Mouse (Mus musculus) liver, embryonic 13.5 days (tissue): Measurements from ENCODE around the gene Col5a1. TPM values are rescaled to one million over a fixed set of nuclear protein-coding genes. Genes with fewer than 3 reads are reported as not detected.

ENCODE experiments used
- ATAC-seq: fragments of 200-750 bp; cut with Nextera tagmentation; 2 replicates; pipeline ENCODE4 v1.8.0; 2017; ENCODE audit warnings: low read depth, mild to moderate bottlenecking, moderate number of reproducible peaks, moderate library complexity
- DNase-seq: peaks from one replicate; pipeline ENCODE4 v3.0.0; 2022
- H3K27ac ChIP-seq: fragments of 300-500 bp; sonication (generic); 2 replicates; pipeline ENCODE4 v1.5.1; 2015; ENCODE audit warnings: moderate library complexity, mild to moderate bottlenecking, inconsistent platforms
- H3K27me3 ChIP-seq: fragments of 300-500 bp; sonication (generic); 2 replicates; pipeline ENCODE4 v1.6.1; 2015; ENCODE audit warnings: mild to moderate bottlenecking, inconsistent platforms
- H3K36me3 ChIP-seq: fragments of 300-500 bp; sonication (generic); 2 replicates; pipeline ENCODE4 v1.6.1; 2015; ENCODE audit warnings: mild to moderate bottlenecking, inconsistent platforms
- H3K4me1 ChIP-seq: fragments of 300-500 bp; sonication (generic); replicated peaks from 2 replicates; pipeline ENCODE4 v1.6.1; 2015; ENCODE audit warnings: inconsistent platforms
- H3K4me2 ChIP-seq: fragments of 300-500 bp; sonication (generic); 2 replicates; pipeline ENCODE4 v1.6.1; 2015; ENCODE audit warnings: inconsistent platforms, mild to moderate bottlenecking, moderate library complexity
- H3K4me3 ChIP-seq: fragments of 300-500 bp; sonication (generic); replicated peaks from 2 replicates; pipeline ENCODE4 v1.5.1; 2015; ENCODE audit warnings: mild to moderate bottlenecking, inconsistent platforms
- H3K9ac ChIP-seq: fragments of 300-500 bp; sonication (generic); 2 replicates; pipeline ENCODE4 v1.6.1; 2015; ENCODE audit warnings: mild to moderate bottlenecking, inconsistent platforms
- H3K9me3 ChIP-seq: fragments of 300-500 bp; sonication (generic); replicated peaks from 2 replicates; pipeline ENCODE4 v1.6.1; 2016; ENCODE audit warnings: inconsistent platforms
- WGBS: fragments of 180-500 bp; shearing (Covaris S2); methylation state at CpG from one replicate; pipeline ENCODE4 v1.1.7; 2015; ENCODE audit not compliant: insufficient replicate concordance; 5-methylcytosine and 5-hydroxymethylcytosine counted together
- polyA plus RNA-seq: library from polyadenylated mRNA; unstranded; fragments of >200 nt; fragmentation: Nextera tagmentation; extraction: Ambion mirVana; gene quantifications from 2 replicates; pipeline ENCODE4 v1.2.1, GENCODE M21; 2015

Col5a1 gene
- polyA plus RNA-seq, 1 experiment from 2014 or later = 11.1 TPM

- H3K4me1 ChIP-seq = peaks cover 97% of the 10 kb centered on the region
- H3K36me3 ChIP-seq = no peaks in the 10 kb centered on the region; the same call in 1 of the 2 replicates
- ATAC-seq (peak; percentile 6; the same call in 1 of the 2 replicates), DNase-seq (no peak)
- H3K4me3 ChIP-seq = 0 out of 2 replicates have a peak overlapping the region, but pooled peaks have one; percentile 12
- no peaks in the 10 kb centered on the region for H3K27me3 ChIP-seq
- H3K9ac ChIP-seq = peak overlapping the region; percentile 79
- no peaks in the 10 kb centered on the region for H3K9me3 ChIP-seq
- peak overlapping the region; percentile 70 for H3K4me2 ChIP-seq
- peak overlapping the region; percentile 99 for H3K27ac ChIP-seq
- WGBS = 67% methylated on average over 2 of the region's 2 CpGs
Observed at GRCm38 (mm10) chr2:27981066-27981465, 94.8 kb downstream of the Col5a1 start.

GRCm38 (mm10) chr2:27981621-27982535 lies 95.7 kb downstream of the Col5a1 start:
- Histone ChIP-seq H3K9me3 (no peaks in the 10 kb centered on the region), H3K36me3 (no peaks in the 10 kb centered on the region; the same call in 1 of the 2 replicates), H3K9ac (peak overlapping the region; percentile 79), H3K27ac (peak overlapping the region; percentile 99), H3K4me1 (peaks cover 98% of the 10 kb centered on the region), H3K4me2 (peak overlapping the region; percentile 70), H3K27me3 (no peaks in the 10 kb centered on the region), H3K4me3 (peak overlapping the region; percentile 31)
- DNase-seq = peak; percentile 80
- WGBS = 17% methylated on average over 14 of the region's 14 CpGs
- ATAC-seq = peak; percentile 86

- peak overlapping the region; percentile 79 for H3K9ac ChIP-seq
- peaks cover 98% of the 10 kb centered on the region for H3K4me1 ChIP-seq
- no peak overlapping the region for H3K4me3 ChIP-seq
- ATAC-seq (no peak), DNase-seq (peak; percentile 38)
- H3K9me3 ChIP-seq = no peaks in the 10 kb centered on the region
- no peaks in the 10 kb centered on the region for H3K36me3 ChIP-seq
- peak overlapping the region; percentile 70; the same call in 1 of the 2 replicates for H3K4me2 ChIP-seq
- peak overlapping the region; percentile 99 for H3K27ac ChIP-seq
- H3K27me3 ChIP-seq = no peaks in the 10 kb centered on the region
Observed at GRCm38 (mm10) chr2:27983093-27983492, 96.9 kb downstream of the Col5a1 start.

GRCm38 (mm10) chr2:27983884-27984283 lies 97.7 kb downstream of the Col5a1 start:
- H3K27me3 ChIP-seq = no peaks in the 10 kb centered on the region
- H3K4me1 ChIP-seq = peaks cover 100% of the 10 kb centered on the region
- H3K36me3 ChIP-seq = no peaks in the 10 kb centered on the region
- DNase-seq (peak; percentile 71), ATAC-seq (0 out of 2 replicates have a peak, but pooled peaks have one; percentile 18)
- 31% methylated on average over 3 of the region's 3 CpGs for WGBS
- H3K4me2 ChIP-seq = no peak overlapping the region
- no peak overlapping the region for H3K4me3 ChIP-seq
- H3K9ac ChIP-seq = peak overlapping the region; percentile 79
- no peaks in the 10 kb centered on the region for H3K9me3 ChIP-seq
- peak overlapping the region; percentile 99 for H3K27ac ChIP-seq

GRCm38 (mm10) chr2:27986751-27987150 lies 100.5 kb downstream of the Col5a1 start:
- Histone ChIP-seq H3K4me1 (peaks cover 93% of the 10 kb centered on the region), H3K9me3 (no peaks in the 10 kb centered on the region), H3K4me2 (no peak overlapping the region), H3K9ac (peak overlapping the region; percentile 79), H3K27me3 (no peaks in the 10 kb centered on the region), H3K4me3 (no peak overlapping the region), H3K36me3 (no peaks in the 10 kb centered on the region), H3K27ac (peak overlapping the region; percentile 99)
- 52% methylated on average over 4 of the region's 4 CpGs for WGBS
- DNase-seq (no peak), ATAC-seq (no peak)

- no peak overlapping the region for H3K4me3 ChIP-seq
- H3K4me1 ChIP-seq = peaks cover 90% of the 10 kb centered on the region
- DNase-seq = no peak
- no peak overlapping the region for H3K4me2 ChIP-seq
- H3K9me3 ChIP-seq = no peaks in the 10 kb centered on the region
- ATAC-seq = no peak
- WGBS = 65% methylated on average over 13 of the region's 13 CpGs
- H3K27me3 ChIP-seq = no peaks in the 10 kb centered on the region
- H3K36me3 ChIP-seq = no peaks in the 10 kb centered on the region
- H3K9ac ChIP-seq = 0 out of 2 replicates have a peak overlapping the region, but pooled peaks have one; percentile 1
- peak overlapping the region; percentile 99 for H3K27ac ChIP-seq
Observed at GRCm38 (mm10) chr2:27990430-27991211, 104.4 kb downstream of the Col5a1 start.

GRCm38 (mm10) chr2:27993416-27993815 lies 107.2 kb downstream of the Col5a1 start:
- Histone ChIP-seq H3K36me3 (no peaks in the 10 kb centered on the region), H3K4me2 (no peak overlapping the region), H3K27ac (peak overlapping the region; percentile 82), H3K4me3 (no peak overlapping the region), H3K27me3 (no peaks in the 10 kb centered on the region), H3K9me3 (no peaks in the 10 kb centered on the region), H3K4me1 (peaks cover 83% of the 10 kb centered on the region), H3K9ac (peak overlapping the region; percentile 51)
- WGBS = 51% methylated on average over 5 of the region's 5 CpGs
- ATAC-seq (peak; percentile 85), DNase-seq (no peak)

- ATAC-seq (peak; percentile 82), DNase-seq (peak; percentile 72)
- Histone ChIP-seq H3K4me3 (peak overlapping the region; percentile 44), H3K9ac (peak overlapping the region; percentile 77), H3K9me3 (no peaks in the 10 kb centered on the region), H3K27me3 (no peaks in the 10 kb centered on the region), H3K36me3 (no peaks in the 10 kb centered on the region), H3K4me2 (peak overlapping the region; percentile 65), H3K4me1 (peaks cover 91% of the 10 kb centered on the region), H3K27ac (peak overlapping the region; percentile 93)
- 20% methylated on average over 9 of the region's 9 CpGs for WGBS
Observed at GRCm38 (mm10) chr2:27999996-28000583, 113.9 kb downstream of the Col5a1 start.

- Histone ChIP-seq H3K9me3 (no peaks in the 10 kb centered on the region), H3K9ac (peak overlapping the region; percentile 77), H3K36me3 (no peaks in the 10 kb centered on the region), H3K4me1 (peaks cover 91% of the 10 kb centered on the region), H3K4me2 (peak overlapping the region; percentile 65), H3K4me3 (no peak overlapping the region), H3K27me3 (no peaks in the 10 kb centered on the region), H3K27ac (peak overlapping the region; percentile 93)
- ATAC-seq (peak; percentile 8), DNase-seq (no peak)
- WGBS = 61% methylated on average over 3 of the region's 3 CpGs
Observed at GRCm38 (mm10) chr2:28000660-28001059, 114.4 kb downstream of the Col5a1 start.

GRCm38 (mm10) chr2:28001206-28001605 lies 115.0 kb downstream of the Col5a1 start:
- Histone ChIP-seq H3K27ac (peak overlapping the region; percentile 93), H3K27me3 (no peaks in the 10 kb centered on the region), H3K4me1 (peaks cover 93% of the 10 kb centered on the region), H3K4me3 (no peak overlapping the region), H3K9ac (peak overlapping the region; percentile 77), H3K9me3 (no peaks in the 10 kb centered on the region), H3K4me2 (no peak overlapping the region), H3K36me3 (no peaks in the 10 kb centered on the region)
- ATAC-seq (no peak), DNase-seq (no peak)
- WGBS = 89% methylated on average over 11 of the region's 11 CpGs

- H3K9ac ChIP-seq = peak overlapping the region; percentile 74
- no peaks in the 10 kb centered on the region for H3K27me3 ChIP-seq
- DNase-seq (peak; percentile 80), ATAC-seq (peak; percentile 99)
- H3K36me3 ChIP-seq = peaks cover 6% of the 10 kb centered on the region; the same call in 1 of the 2 replicates
- peaks cover 87% of the 10 kb centered on the region for H3K4me1 ChIP-seq
- H3K4me2 ChIP-seq = peak overlapping the region; percentile 58
- peak overlapping the region; percentile 37 for H3K4me3 ChIP-seq
- peak overlapping the region; percentile 93 for H3K27ac ChIP-seq
- 33% methylated on average over 4 of the region's 4 CpGs for WGBS
- no peaks in the 10 kb centered on the region for H3K9me3 ChIP-seq
Observed at GRCm38 (mm10) chr2:28005187-28005586, 119.0 kb downstream of the Col5a1 start.
